Mouse (Mus musculus) ES-E14 (cell line): ENCODE results near the gene Nedd4. TPM values are rescaled to one million over a fixed set of nuclear protein-coding genes. Genes with fewer than 3 reads are reported as not detected.

Experiments used
- DNase-seq: peaks from one replicate; pipeline ENCODE4 v3.0.0-alpha.2; 2013; ENCODE audit warnings: low read depth, low spot score
- H3K27ac ChIP-seq: 2 replicates; pipeline ENCODE4 v1.5.1; 2012; ENCODE audit warnings: low read depth, mild to moderate bottlenecking, low read length, moderate library complexity, mixed read lengths; ENCODE audit not compliant: poor library complexity, insufficient read depth, severe bottlenecking
- H3K36me3 ChIP-seq: 2 replicates; pipeline ENCODE4 v1.6.1; 2012; ENCODE audit warnings: mild to moderate bottlenecking, low read length, moderate library complexity, mixed read lengths; ENCODE audit not compliant: control insufficient read depth, poor library complexity, insufficient read depth, severe bottlenecking
- H3K4me1 ChIP-seq, 2 experiments: fragments of 150-350 bp in 1 of 2; sonication (generic) in 1 of 2; 2 replicates each; pipeline ENCODE4 v1.6.1; 2012; ENCODE audit warnings: low read length in 2 of 2, mild to moderate bottlenecking in 1 of 2, mixed read lengths in 1 of 2; ENCODE audit not compliant: control insufficient read depth in 2 of 2, insufficient read depth in 2 of 2, poor library complexity in 1 of 2
- H3K4me3 ChIP-seq, 2 experiments: fragments of 150-350 bp in 1 of 2; sonication (generic) in 1 of 2; 2 replicates each; pipeline ENCODE4 v1.5.1; 2012; ENCODE audit warnings: low read length in 2 of 2, low read depth in 1 of 2, mild to moderate bottlenecking in 1 of 2, mixed read lengths in 1 of 2; ENCODE audit not compliant: insufficient read depth in 1 of 2, poor library complexity in 1 of 2, severe bottlenecking in 1 of 2
- H3K9ac ChIP-seq: 2 replicates; pipeline ENCODE4 v1.6.1; 2012; ENCODE audit warnings: low read depth, mild to moderate bottlenecking, low read length, mixed read lengths; ENCODE audit not compliant: poor library complexity, insufficient read depth, severe bottlenecking
- H3K9me3 ChIP-seq: fragments of 150-350 bp; sonication (generic); 2 replicates; pipeline ENCODE4 v1.6.1; 2012; ENCODE audit warnings: low read depth, mild to moderate bottlenecking, low read length; ENCODE audit not compliant: control insufficient read depth, insufficient read depth
- CHD2 ChIP-seq: IDR thresholded peaks from 2 replicates; pipeline ENCODE4 v1.6.1; 2014; ENCODE audit warnings: mild to moderate bottlenecking, low read depth, low read length, inconsistent platforms
- HCFC1 ChIP-seq: IDR thresholded peaks from 2 replicates; pipeline ENCODE4 v1.6.1; 2012; ENCODE audit warnings: low read length, inconsistent platforms, borderline replicate concordance; ENCODE audit not compliant: insufficient read depth
- MAFK ChIP-seq: IDR thresholded peaks from 2 replicates; pipeline ENCODE4 v1.6.1; 2014; ENCODE audit warnings: mild to moderate bottlenecking, low read depth, low read length, inconsistent platforms; ENCODE audit not compliant: insufficient read depth
- ZC3H11A ChIP-seq: IDR thresholded peaks from 2 replicates; pipeline ENCODE4 v1.6.1; 2012; ENCODE audit warnings: low read depth, mild to moderate bottlenecking, inconsistent platforms, low read length, borderline replicate concordance
- ZNF384 ChIP-seq: IDR thresholded peaks from 2 replicates; pipeline ENCODE4 v1.6.1; 2012; ENCODE audit warnings: low read depth, low read length, inconsistent platforms
- in situ Hi-C, 2 experiments: fragments of 600-800 bp; cut with MboI; formaldehyde crosslinking; loops; one replicate each; pipeline ENCODE4 v1.15.1; 2025; ENCODE audit warnings: low sequenced_read_pairs in 2 of 2, inconsistent platforms in 1 of 2; ENCODE audit not compliant: unreplicated experiment in 2 of 2
- total RNA-seq: library from RNA; depleted of rRNA; stranded (reverse); fragments of 300-350 nt; gene quantifications from 2 replicates; pipeline ENCODE4 v1.2.3, GENCODE M21; 2012

Nedd4 gene
- total RNA-seq, 1 experiment, result 324 TPM

- Histone ChIP-seq H3K9ac (no peak overlapping the region), H3K36me3 (peaks cover 44% of the 10 kb centered on the region), H3K4me3 (peak overlapping the region in 1 of 2 experiments; percentile 17; a peak in 1 of 4 replicates), H3K9me3 (no peaks in the 10 kb centered on the region), H3K4me1 (peaks cover 3 to 8% of the 10 kb centered on the region in 2 experiments; a peak in 3 of 4 replicates), H3K27ac (no peak overlapping the region)
- TF ChIP-seq HCFC1 (no peak), MAFK (no peak), ZNF384 (no peak), ZC3H11A (no peak), CHD2 (no peak)
- DNase-seq, result no peak
- in situ Hi-C loops, result no loop called here
These were observed 31.0 kb downstream of the Nedd4 start for GRCm38 (mm10) chr9:72693081-72693696.

- Histone ChIP-seq H3K9ac (no peak overlapping the region), H3K4me1 (peaks cover 5 to 8% of the 10 kb centered on the region in 2 experiments; a peak in 3 of 4 replicates), H3K4me3 (no peak overlapping the region), H3K27ac (no peak overlapping the region), H3K36me3 (peaks cover 45% of the 10 kb centered on the region), H3K9me3 (no peaks in the 10 kb centered on the region)
- no peak for TF ChIP-seq MAFK
- TF ChIP-seq HCFC1, result no peak
- no peak for TF ChIP-seq CHD2
- TF ChIP-seq ZC3H11A, result no peak
- no peak for TF ChIP-seq ZNF384
- no peak for DNase-seq
- in situ Hi-C loops, result no loop called here
These were observed 31.7 kb downstream of the Nedd4 start for GRCm38 (mm10) chr9:72693861-72694260.

GRCm38 (mm10) chr9:72696508-72696907 is 34.4 kb downstream of the Nedd4 start:
- TF ChIP-seq CHD2 (no peak), MAFK (no peak), ZNF384 (no peak), ZC3H11A (no peak), HCFC1 (no peak)
- in situ Hi-C loops, result no loop called here
- Histone ChIP-seq H3K27ac (no peak overlapping the region), H3K4me1 (peaks cover 5 to 10% of the 10 kb centered on the region in 2 experiments; a peak in 3 of 4 replicates), H3K4me3 (no peak overlapping the region), H3K9ac (no peak overlapping the region), H3K36me3 (peaks cover 42% of the 10 kb centered on the region), H3K9me3 (no peaks in the 10 kb centered on the region)
- no peak for DNase-seq

- Histone ChIP-seq H3K9me3 (no peaks in the 10 kb centered on the region), H3K4me1 (peaks cover 5 to 6% of the 10 kb centered on the region in 2 experiments; a peak in 3 of 4 replicates), H3K4me3 (no peak overlapping the region), H3K36me3 (peaks cover 43% of the 10 kb centered on the region), H3K27ac (no peak overlapping the region), H3K9ac (no peak overlapping the region)
- no peak for DNase-seq
- in situ Hi-C loops, result no loop called here
- no peak for TF ChIP-seq ZC3H11A
- TF ChIP-seq MAFK, result no peak
- no peak for TF ChIP-seq CHD2
- TF ChIP-seq HCFC1, result no peak
- TF ChIP-seq ZNF384, result no peak
These were observed 35.6 kb downstream of the Nedd4 start for GRCm38 (mm10) chr9:72697779-72698178.
